Mouse (Mus musculus) lung, postnatal 0 days (tissue): ENCODE data around the gene Jdp2.

Source experiments
- CTCF ChIP-seq: IDR thresholded peaks from 2 replicates; pipeline ENCODE4 v1.5.1; 2016; ENCODE audit warnings: antibody characterized with exemption, mild to moderate bottlenecking
- EP300 ChIP-seq: IDR thresholded peaks from 2 replicates; pipeline ENCODE4 v1.6.1; 2016; ENCODE audit warnings: antibody characterized with exemption, mild to moderate bottlenecking, control low read depth

- TF ChIP-seq EP300, result peak; percentile 95
- TF ChIP-seq CTCF, result no peak
These were observed 85.8 kb downstream of the Jdp2 start for GRCm38 (mm10) chr12:85684411-85685275.
